Mouse (Mus musculus): ENCODE results near the gene Hist1h3f.
"Not testable (repeated sequence)": the region's sequence is repeated elsewhere in the genome, so short reads cannot be mapped to it uniquely, and the experiment has no call there.

Gene Hist1h3f

DNA sequence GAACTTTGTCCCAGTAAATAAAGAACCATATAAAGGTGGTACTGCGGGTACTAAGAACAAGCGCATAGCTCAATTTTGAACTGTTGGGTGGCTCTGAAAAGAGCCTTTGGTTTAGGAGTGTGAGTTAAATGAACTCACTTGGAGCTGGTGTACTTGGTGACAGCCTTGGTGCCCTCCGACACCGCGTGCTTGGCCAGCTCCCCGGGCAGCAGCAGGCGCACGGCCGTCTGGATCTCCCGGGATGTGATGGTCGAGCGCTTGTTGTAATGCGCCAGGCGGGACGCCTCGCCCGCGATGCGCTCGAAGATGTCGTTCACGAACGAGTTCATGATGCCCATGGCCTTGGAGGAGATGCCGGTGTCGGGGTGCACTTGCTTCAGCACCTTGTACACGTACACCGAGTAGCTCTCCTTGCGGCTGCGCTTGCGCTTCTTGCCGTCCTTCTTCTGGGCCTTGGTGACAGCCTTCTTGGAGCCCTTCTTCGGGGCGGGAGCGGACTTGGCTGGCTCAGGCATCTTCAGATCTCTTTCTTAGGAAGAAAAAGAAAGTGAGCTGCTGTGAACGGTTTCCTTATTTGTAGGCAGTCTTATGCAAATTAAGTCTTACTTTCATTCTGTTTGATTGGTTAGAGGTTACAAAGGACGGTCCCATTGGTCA is 41.7 kb downstream of the Hist1h3f start:
- peak; percentile 77 for DNase-seq

DNA sequence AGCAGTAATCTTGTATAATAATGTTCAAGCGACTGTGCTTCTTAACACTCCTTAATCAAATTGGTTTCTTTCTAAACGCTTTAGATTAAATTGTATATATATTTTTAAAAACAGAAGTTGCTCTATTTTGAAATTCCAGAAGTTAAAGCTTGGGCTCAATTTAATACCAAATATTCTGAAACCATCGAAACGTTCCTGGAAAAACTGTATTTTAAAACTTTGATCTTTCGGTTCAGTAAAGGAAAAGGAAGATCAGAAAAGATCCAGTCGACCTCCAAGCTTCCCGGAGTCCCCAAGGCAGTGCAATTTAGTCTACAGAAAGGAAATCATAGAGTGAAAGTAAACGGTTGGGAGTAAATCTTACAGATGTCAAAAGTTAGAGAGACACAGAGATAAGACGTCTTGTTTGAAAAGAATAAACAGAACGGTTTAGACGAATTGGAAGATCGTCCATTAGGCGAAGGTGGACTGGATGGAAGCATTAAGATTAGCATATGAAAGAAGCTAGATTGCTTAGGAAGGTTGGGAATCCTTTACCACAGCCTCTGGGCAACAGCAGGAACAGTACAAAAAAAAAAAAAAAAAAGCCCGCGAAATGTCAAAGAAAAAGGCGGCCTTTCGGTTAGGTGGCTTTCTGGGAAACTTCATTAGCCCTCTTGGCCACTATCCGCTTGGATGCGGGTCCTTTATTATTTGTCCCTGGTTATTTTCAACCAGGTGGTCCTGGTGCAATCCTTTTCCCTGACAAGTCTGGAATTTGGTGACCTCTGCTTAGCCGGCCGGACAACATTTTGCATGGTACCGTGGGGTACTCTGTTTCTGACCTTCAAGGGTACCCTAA is 42.5 kb downstream of the Hist1h3f start:
- peak; percentile 33 for DNase-seq

- DNase-seq: no peak
Measured at GRCm38 (mm10) chr13:23586940-23587225, 43.0 kb downstream of the Hist1h3f start.

- DNase-seq: no peak
Measured at GRCm38 (mm10) chr13:23591206-23591605, 47.4 kb downstream of the Hist1h3f start.

DNA sequence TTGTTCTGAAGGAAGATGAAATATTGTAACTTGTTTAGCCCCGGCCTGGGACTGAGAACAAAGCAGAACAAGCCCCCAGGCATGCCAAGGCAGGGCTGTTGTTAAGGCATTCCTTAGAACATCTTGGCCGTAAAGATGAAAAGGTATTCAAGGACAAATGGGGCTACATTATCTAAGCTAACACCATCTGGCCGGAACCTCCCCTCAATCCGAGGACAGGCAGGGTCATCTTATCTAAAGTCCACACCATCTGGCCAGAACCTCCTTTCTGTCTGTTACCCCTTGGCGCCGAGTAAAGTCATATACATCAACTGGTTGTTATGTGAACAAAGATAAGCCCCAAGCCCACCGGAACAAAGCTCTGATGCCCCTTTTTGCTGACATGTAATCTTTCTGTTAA is 48.0 kb downstream of the Hist1h3f start:
- DNase-seq: not testable (repeated sequence)

DNA sequence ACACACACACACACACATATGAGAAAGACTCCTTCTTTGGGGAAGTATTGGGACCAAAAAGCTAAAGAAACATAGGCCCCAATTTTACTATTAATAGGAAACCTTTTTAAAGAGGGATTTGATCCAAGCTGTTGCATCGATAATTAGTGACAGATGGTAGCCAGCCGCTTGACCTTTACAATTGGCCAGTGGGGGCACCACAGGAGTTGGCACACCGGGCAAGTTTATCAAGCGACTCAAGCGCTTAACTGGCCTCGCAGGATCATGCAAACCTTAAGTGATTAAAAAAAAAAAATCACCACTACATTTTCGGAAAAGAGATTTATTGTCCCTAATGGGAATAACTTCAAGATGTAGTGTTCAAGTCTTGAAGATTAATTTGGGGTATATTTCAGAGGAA is 48.8 kb downstream of the Hist1h3f start:
- DNase-seq: no peak

- no peak for DNase-seq
Measured at GRCm38 (mm10) chr13:23593051-23593770, 49.4 kb downstream of the Hist1h3f start.
